Mouse (Mus musculus): ENCODE data around the gene Abat. TPM values are rescaled to one million over a fixed set of nuclear protein-coding genes. Genes with fewer than 3 reads are reported as not detected.

Abat gene
- polyA plus RNA-seq, 1 experiment from 2014 or later: 22.8 TPM

DNA sequence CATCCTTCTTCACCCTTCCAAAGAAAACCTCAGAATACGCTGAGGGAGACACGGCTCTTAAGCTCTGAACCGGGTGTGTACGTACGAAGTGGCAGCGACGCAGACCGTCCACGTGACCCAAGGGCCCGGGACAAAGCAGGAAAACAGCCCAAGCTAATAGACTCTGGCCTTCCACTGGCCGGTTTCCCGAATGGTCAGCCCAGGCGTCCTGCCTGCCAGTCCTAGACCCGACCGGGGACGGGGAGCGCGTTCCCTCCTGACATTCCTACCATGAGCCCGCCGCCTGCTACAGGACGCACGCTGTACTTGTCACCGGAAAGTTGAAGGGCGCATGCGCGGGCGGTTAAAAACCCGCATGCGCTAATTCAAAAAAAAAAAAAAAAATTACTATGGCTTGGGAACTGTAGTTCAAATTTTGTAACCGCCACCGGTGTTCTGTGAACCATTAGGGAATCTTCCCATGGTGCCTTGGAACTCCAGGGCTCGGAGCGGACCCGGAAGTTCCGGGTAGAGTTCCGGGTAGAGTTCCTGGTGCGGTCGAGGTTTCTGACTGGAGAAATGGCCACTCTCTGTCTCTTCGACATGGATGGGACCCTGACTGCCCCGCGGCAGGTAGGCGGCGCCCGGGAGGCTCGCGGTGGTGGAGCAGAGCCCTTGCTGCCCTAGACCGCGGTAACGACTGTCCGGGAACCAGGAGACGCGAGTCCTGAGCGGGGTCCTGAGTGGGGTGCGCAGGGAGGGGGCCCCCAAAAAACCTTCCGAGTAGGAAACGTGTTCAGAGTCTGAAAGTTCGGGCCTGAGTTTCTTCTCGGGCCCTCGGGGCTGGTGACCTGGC lies 124.2 kb downstream of the Abat start, which contains the start of the genes Pmm2 and Tmem186:
Gene Pmm2, plus strand, starts transcription at position 458 of the 835 bp plus-strand sequence.
Gene Tmem186, minus strand, starts transcription at position 496 of the 835 bp plus-strand sequence.
- peaks cover 18% of the 10 kb centered on the region for H3K36me3 ChIP-seq
- ATAC-seq (ENCODE audit: insufficient number of reproducible peaks, low FRiP score, low TSS enrichment, low read depth): peak; percentile 94
- peak within 1 kb of the TSS; percentile 84 for H3K27ac ChIP-seq (replicated peaks)
- no peaks in the 10 kb centered on the region for H3K9me3 ChIP-seq (replicated peaks)
- no peaks in the 10 kb centered on the region for H3K27me3 ChIP-seq
- under 1% methylated on average over 59 of the region's 59 CpGs for WGBS
- H3K4me2 ChIP-seq (replicated peaks): peak within 1 kb of the TSS; percentile 86
- peak within 1 kb of the TSS; percentile 89 for H3K9ac ChIP-seq
- H3K4me1 ChIP-seq: peaks cover 22% of the 10 kb centered on the region
- H3K4me3 ChIP-seq (replicated peaks): peak within 1 kb of the TSS; percentile 62

DNA sequence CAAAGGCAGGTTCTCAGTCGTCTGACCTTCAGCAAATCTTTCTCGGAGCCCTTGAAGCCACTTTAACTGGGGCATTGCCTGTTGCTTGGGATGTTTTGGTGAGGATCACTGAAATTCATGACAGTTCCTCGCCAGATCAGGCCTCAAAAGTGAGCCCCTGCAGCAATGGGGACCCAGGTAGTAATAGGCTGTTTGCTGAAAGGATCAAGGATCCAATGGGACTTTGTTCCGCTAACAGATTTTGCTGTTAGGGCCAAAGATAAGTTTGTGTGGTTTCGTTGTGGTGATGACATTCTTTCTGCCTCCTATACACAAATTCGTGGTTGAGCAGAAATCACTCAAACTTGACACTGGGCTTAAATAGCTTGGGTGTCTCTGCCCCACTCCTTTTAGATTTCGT lies 124.9 kb downstream of the Abat start:
- Histone ChIP-seq H3K36me3 (peaks cover 22% of the 10 kb centered on the region; the same call in 1 of the 2 replicates), H3K9ac (peak overlapping the region; percentile 89), H3K4me3 (replicated peaks) (peak overlapping the region; percentile 62), H3K4me2 (replicated peaks) (peak overlapping the region; percentile 86), H3K27me3 (no peaks in the 10 kb centered on the region), H3K4me1 (peaks cover 22% of the 10 kb centered on the region), H3K27ac (replicated peaks) (peak overlapping the region; percentile 84), H3K9me3 (replicated peaks) (no peaks in the 10 kb centered on the region)
- 35% methylated on average over 7 of the region's 7 CpGs for WGBS
- ATAC-seq (ENCODE audit: insufficient number of reproducible peaks, low FRiP score, low TSS enrichment, low read depth): no peak

DNA sequence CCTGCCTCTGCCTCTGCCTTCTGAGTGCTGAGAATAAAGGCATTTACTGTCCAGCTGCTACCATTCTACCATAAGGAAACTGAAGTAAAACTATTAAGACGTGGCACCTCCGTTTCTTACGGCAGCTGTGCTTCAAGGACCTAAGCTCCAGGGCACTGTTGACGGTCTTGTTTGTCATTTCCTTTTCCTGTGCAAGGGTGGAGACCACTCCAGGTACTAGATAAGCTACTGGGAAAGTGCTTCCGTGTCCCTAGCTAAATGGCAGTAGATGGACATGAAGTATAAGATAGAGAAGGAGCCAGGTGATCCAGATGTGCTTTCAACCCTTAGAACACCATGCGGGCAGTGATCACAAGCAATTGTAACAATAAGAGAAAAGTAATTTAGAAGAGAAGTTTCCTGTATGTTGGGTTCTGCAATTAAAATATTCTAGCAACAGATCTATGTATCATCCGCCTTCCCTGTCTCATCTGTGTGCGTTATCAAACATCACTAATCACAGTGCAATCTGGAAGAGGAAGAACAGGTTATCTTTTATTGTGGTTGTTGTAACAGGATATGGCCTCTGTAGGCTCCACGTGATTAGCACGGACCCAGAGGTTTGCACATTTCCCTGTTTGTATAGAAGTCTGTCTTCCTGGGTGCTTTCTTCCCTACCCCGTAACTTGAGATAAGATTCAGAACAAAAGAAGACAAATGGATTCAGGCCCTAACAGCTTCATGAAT lies 126.4 kb downstream of the Abat start:
- Histone ChIP-seq H3K36me3 (peaks cover 26% of the 10 kb centered on the region), H3K4me1 (peaks cover 22% of the 10 kb centered on the region), H3K27me3 (no peaks in the 10 kb centered on the region), H3K4me3 (replicated peaks) (no peak overlapping the region), H3K9me3 (replicated peaks) (no peaks in the 10 kb centered on the region), H3K27ac (replicated peaks) (no peak overlapping the region), H3K9ac (no peak overlapping the region), H3K4me2 (replicated peaks) (no peak overlapping the region)
- 84% methylated on average over 11 of the region's 11 CpGs for WGBS
- no peak for ATAC-seq (ENCODE audit: insufficient number of reproducible peaks, low FRiP score, low TSS enrichment, low read depth)

GRCm38 (mm10) chr16:8643855-8644254 lies 130.6 kb downstream of the Abat start:
- Histone ChIP-seq H3K9me3 (replicated peaks) (no peaks in the 10 kb centered on the region), H3K4me1 (no peaks in the 10 kb centered on the region), H3K27ac (replicated peaks) (no peak overlapping the region), H3K36me3 (peaks cover 57% of the 10 kb centered on the region), H3K9ac (no peak overlapping the region), H3K4me3 (replicated peaks) (no peak overlapping the region), H3K4me2 (replicated peaks) (no peak overlapping the region), H3K27me3 (no peaks in the 10 kb centered on the region)
- ATAC-seq (ENCODE audit: insufficient number of reproducible peaks, low FRiP score, low TSS enrichment, low read depth): no peak
- 69% methylated on average over 2 of the region's 2 CpGs for WGBS

GRCm38 (mm10) chr16:8645546-8645945 lies 132.3 kb downstream of the Abat start:
- WGBS: 82% methylated on average over 6 of the region's 6 CpGs
- peaks cover 71% of the 10 kb centered on the region for H3K36me3 ChIP-seq
- no peak overlapping the region for H3K4me3 ChIP-seq (replicated peaks)
- H3K4me1 ChIP-seq: no peaks in the 10 kb centered on the region
- H3K27me3 ChIP-seq: no peaks in the 10 kb centered on the region
- no peak overlapping the region for H3K27ac ChIP-seq (replicated peaks)
- no peaks in the 10 kb centered on the region for H3K9me3 ChIP-seq (replicated peaks)
- no peak overlapping the region for H3K4me2 ChIP-seq (replicated peaks)
- no peak for ATAC-seq (ENCODE audit: insufficient number of reproducible peaks, low FRiP score, low TSS enrichment, low read depth)
- H3K9ac ChIP-seq: no peak overlapping the region

GRCm38 (mm10) chr16:8650007-8650406 lies 136.8 kb downstream of the Abat start:
- no peak overlapping the region for H3K27ac ChIP-seq (replicated peaks)
- H3K4me1 ChIP-seq: no peaks in the 10 kb centered on the region
- no peak for ATAC-seq (ENCODE audit: insufficient number of reproducible peaks, low FRiP score, low TSS enrichment, low read depth)
- no peaks in the 10 kb centered on the region for H3K27me3 ChIP-seq
- H3K9me3 ChIP-seq (replicated peaks): no peaks in the 10 kb centered on the region
- no peak overlapping the region for H3K4me2 ChIP-seq (replicated peaks)
- no peak overlapping the region for H3K4me3 ChIP-seq (replicated peaks)
- H3K36me3 ChIP-seq: peaks cover 91% of the 10 kb centered on the region
- H3K9ac ChIP-seq: no peak overlapping the region
- 88% methylated on average over 3 of the region's 3 CpGs for WGBS

DNA sequence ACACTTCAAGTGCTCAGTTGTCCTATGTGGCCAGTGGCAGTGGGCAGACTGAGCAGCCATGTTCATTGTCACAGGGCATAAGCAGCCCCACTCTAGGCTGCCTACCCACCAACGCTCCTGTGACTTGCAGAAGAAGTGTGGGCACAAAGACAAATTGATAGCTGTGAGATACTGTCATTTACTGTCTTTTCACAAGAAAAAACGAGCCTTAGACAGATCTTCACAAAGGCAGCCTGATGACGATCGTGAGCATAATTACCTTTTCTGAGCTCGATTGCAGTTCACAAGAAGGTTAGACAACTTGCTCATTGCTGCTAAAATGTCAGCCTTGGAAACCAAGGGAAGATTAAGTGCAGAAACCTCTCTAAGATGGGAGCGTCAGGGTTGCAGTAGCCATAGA lies 141.9 kb downstream of the Abat start:
- Histone ChIP-seq H3K4me3 (replicated peaks) (no peak overlapping the region), H3K27ac (replicated peaks) (no peak overlapping the region), H3K9me3 (replicated peaks) (no peaks in the 10 kb centered on the region), H3K36me3 (peaks cover 88% of the 10 kb centered on the region), H3K4me2 (replicated peaks) (no peak overlapping the region), H3K9ac (no peak overlapping the region), H3K4me1 (no peaks in the 10 kb centered on the region), H3K27me3 (no peaks in the 10 kb centered on the region)
- 87% methylated on average over 6 of the region's 6 CpGs for WGBS
- ATAC-seq (ENCODE audit: insufficient number of reproducible peaks, low FRiP score, low TSS enrichment, low read depth): no peak

GRCm38 (mm10) chr16:8655599-8655998 lies 142.4 kb downstream of the Abat start:
- Histone ChIP-seq H3K9ac (no peak overlapping the region), H3K36me3 (peaks cover 89% of the 10 kb centered on the region), H3K27me3 (no peaks in the 10 kb centered on the region), H3K9me3 (replicated peaks) (no peaks in the 10 kb centered on the region), H3K4me3 (replicated peaks) (no peak overlapping the region), H3K4me1 (no peaks in the 10 kb centered on the region), H3K27ac (replicated peaks) (no peak overlapping the region), H3K4me2 (replicated peaks) (no peak overlapping the region)
- WGBS: 74% methylated on average over 9 of the region's 9 CpGs
- no peak for ATAC-seq (ENCODE audit: insufficient number of reproducible peaks, low FRiP score, low TSS enrichment, low read depth)

- no peak for ATAC-seq (ENCODE audit: insufficient number of reproducible peaks, low FRiP score, low TSS enrichment, low read depth)
- H3K27ac ChIP-seq (replicated peaks): no peak overlapping the region
- no peak overlapping the region for H3K4me2 ChIP-seq (replicated peaks)
- H3K9me3 ChIP-seq (replicated peaks): no peaks in the 10 kb centered on the region
- H3K27me3 ChIP-seq: no peaks in the 10 kb centered on the region
- H3K4me1 ChIP-seq: no peaks in the 10 kb centered on the region
- 85% methylated on average over 2 of the region's 2 CpGs for WGBS
- H3K4me3 ChIP-seq (replicated peaks): no peak overlapping the region
- peaks cover 86% of the 10 kb centered on the region for H3K36me3 ChIP-seq
- H3K9ac ChIP-seq: no peak overlapping the region
These were observed 143.0 kb downstream of the Abat start for GRCm38 (mm10) chr16:8656256-8656655.

GRCm38 (mm10) chr16:8658349-8658748 lies 145.1 kb downstream of the Abat start:
- no peak overlapping the region for H3K4me2 ChIP-seq (replicated peaks)
- no peak for ATAC-seq (ENCODE audit: insufficient number of reproducible peaks, low FRiP score, low TSS enrichment, low read depth)
- H3K27ac ChIP-seq (replicated peaks): no peak overlapping the region
- peaks cover 79% of the 10 kb centered on the region for H3K36me3 ChIP-seq
- no peaks in the 10 kb centered on the region for H3K4me1 ChIP-seq
- no peak overlapping the region for H3K9ac ChIP-seq
- no peak overlapping the region for H3K4me3 ChIP-seq (replicated peaks)
- H3K27me3 ChIP-seq: no peaks in the 10 kb centered on the region
- WGBS: 76% methylated on average over 4 of the region's 4 CpGs
- no peaks in the 10 kb centered on the region for H3K9me3 ChIP-seq (replicated peaks)

GRCm38 (mm10) chr16:8658764-8659163 lies 145.5 kb downstream of the Abat start:
- H3K36me3 ChIP-seq: peaks cover 80% of the 10 kb centered on the region
- 95% methylated on average over 4 of the region's 4 CpGs for WGBS
- no peaks in the 10 kb centered on the region for H3K4me1 ChIP-seq
- H3K9ac ChIP-seq: no peak overlapping the region
- H3K4me3 ChIP-seq (replicated peaks): no peak overlapping the region
- no peak overlapping the region for H3K27ac ChIP-seq (replicated peaks)
- ATAC-seq (ENCODE audit: insufficient number of reproducible peaks, low FRiP score, low TSS enrichment, low read depth): no peak
- H3K27me3 ChIP-seq: no peaks in the 10 kb centered on the region
- H3K9me3 ChIP-seq (replicated peaks): no peaks in the 10 kb centered on the region
- no peak overlapping the region for H3K4me2 ChIP-seq (replicated peaks)

All from embryonic facial prominence, embryonic 15.5 days (tissue).